Mouse (Mus musculus) liver, embryonic 14.5 days (tissue): ENCODE measurements at regions not wholly inside any gene's neighbourhood (a gene's known extent, or its start where the extent isn't known, plus 50 kb on each side); places are given as distances from the start of the nearest gene placed in this dataset.
"Not testable (repeated sequence)": the region's sequence is repeated elsewhere in the genome, so short reads cannot be mapped to it uniquely, and the experiment has no call there.

ENCODE experiments used
- ATAC-seq: fragments of 200-750 bp; cut with Nextera tagmentation; 2 replicates; pipeline ENCODE4 v1.8.0; 2017; ENCODE audit warnings: moderate number of reproducible peaks, mild to moderate bottlenecking, moderate library complexity; ENCODE audit not compliant: insufficient read depth
- DNase-seq, 3 experiments: peaks; one replicate each; pipeline ENCODE4 v3.0.0-alpha.2; 2012 to 2013; ENCODE audit warnings: low read depth in 3 of 3, low spot score in 3 of 3
- H3K27ac ChIP-seq: fragments of 300-500 bp; sonication (generic); 2 replicates; pipeline ENCODE4 v1.5.1; 2014; ENCODE audit warnings: moderate library complexity, mild to moderate bottlenecking, control low read depth, inconsistent platforms
- H3K27me3 ChIP-seq: fragments of 300-500 bp; sonication (generic); 2 replicates; pipeline ENCODE4 v1.6.1; 2014; ENCODE audit warnings: mild to moderate bottlenecking, low read length, moderate library complexity; ENCODE audit not compliant: control insufficient read depth, insufficient read depth
- H3K36me3 ChIP-seq: fragments of 300-500 bp; sonication (generic); replicated peaks from 2 replicates; pipeline ENCODE4 v1.6.1; 2014; ENCODE audit warnings: low read depth; ENCODE audit not compliant: control insufficient read depth, insufficient read depth
- H3K4me1 ChIP-seq, 2 experiments: fragments of 200-500 bp in 1 of 2; fragments of 300-500 bp in 1 of 2; sonication (generic) in 1 of 2; replicated peaks; 2 replicates each; pipeline ENCODE4 v1.6.1; 2012 to 2014; ENCODE audit warnings: antibody characterized with exemption in 1 of 2, inconsistent platforms in 1 of 2, low read length in 1 of 2; ENCODE audit not compliant: control insufficient read depth in 2 of 2, insufficient read depth in 2 of 2
- H3K4me2 ChIP-seq: fragments of 300-500 bp; sonication (generic); 2 replicates; pipeline ENCODE4 v1.6.1; 2014; ENCODE audit warnings: low read depth, mild to moderate bottlenecking, control low read depth, moderate library complexity
- H3K4me3 ChIP-seq, 2 experiments: fragments of 200-500 bp in 1 of 2; fragments of 300-500 bp in 1 of 2; sonication (generic) in 1 of 2; 2 replicates each; pipeline ENCODE4 v1.5.1; 2012 to 2014; ENCODE audit warnings: low read depth in 2 of 2, low read length in 2 of 2, mild to moderate bottlenecking in 2 of 2, control low read depth in 1 of 2, inconsistent platforms in 1 of 2, moderate library complexity in 1 of 2; ENCODE audit not compliant: insufficient read depth in 1 of 2
- H3K9ac ChIP-seq: fragments of 300-500 bp; sonication (generic); replicated peaks from 2 replicates; pipeline ENCODE4 v1.6.1; 2014; ENCODE audit warnings: mild to moderate bottlenecking, control low read depth, moderate library complexity
- H3K9me3 ChIP-seq: fragments of 300-500 bp; sonication (generic); 2 replicates; pipeline ENCODE4 v1.6.1; 2016; ENCODE audit warnings: low read length, mixed read lengths; ENCODE audit not compliant: control insufficient read depth
- CTCF ChIP-seq: IDR thresholded peaks from 2 replicates; pipeline ENCODE4 v1.5.1; 2016; ENCODE audit warnings: antibody characterized with exemption, low read depth, control low read depth
- EP300 ChIP-seq: IDR thresholded peaks from 2 replicates; pipeline ENCODE4 v1.6.1; 2016; ENCODE audit warnings: antibody characterized with exemption, low read depth
- WGBS: fragments of 180-500 bp; shearing (Covaris S2); extraction: QIAGEN DNeasy Blood & Tissue Kit; methylation state at CpG from one replicate; pipeline ENCODE4 v1.1.7; 2014; ENCODE audit not compliant: insufficient replicate concordance; 5-methylcytosine and 5-hydroxymethylcytosine counted together

- WGBS = 59% methylated on average over 4 of the region's 4 CpGs
Observed at GRCm38 (mm10) chr3:40355103-40355502, 176.0 kb upstream of the Intu start.

GRCm38 (mm10) chr3:40368421-40368820 lies 162.7 kb upstream of the Intu start:
- TF ChIP-seq CTCF (no peak), EP300 (no peak)
- no peaks in the 10 kb centered on the region for H3K27me3 ChIP-seq
- H3K27ac ChIP-seq = no peak overlapping the region
- no peaks in the 10 kb centered on the region for H3K9me3 ChIP-seq
- H3K9ac ChIP-seq = no peak overlapping the region
- H3K4me2 ChIP-seq = no peak overlapping the region
- no peaks in the 10 kb centered on the region for H3K4me1 ChIP-seq
- 60% methylated on average over 4 of the region's 4 CpGs for whole genome bisulfite sequencing
- no peak for ATAC-seq
- H3K4me3 ChIP-seq = no peak overlapping the region
- H3K36me3 ChIP-seq = no peaks in the 10 kb centered on the region
- no peak for DNase-seq

More at GRCm38 (mm10) chr3:40355103-40355502, 176.0 kb upstream of the Intu start:
- Histone ChIP-seq H3K9ac (no peak overlapping the region), H3K4me3 (no peak overlapping the region), H3K9me3 (no peaks in the 10 kb centered on the region), H3K4me1 (no peaks in the 10 kb centered on the region), H3K27ac (no peak overlapping the region), H3K4me2 (no peak overlapping the region), H3K36me3 (no peaks in the 10 kb centered on the region), H3K27me3 (no peaks in the 10 kb centered on the region)
- TF ChIP-seq CTCF = no peak
- no peak for TF ChIP-seq EP300
- ATAC-seq = no peak
- no peak for DNase-seq

- no peak for TF ChIP-seq CTCF
- TF ChIP-seq EP300 = no peak
- ATAC-seq (no peak), DNase-seq (no peak)
- Histone ChIP-seq H3K27ac (no peak overlapping the region), H3K4me2 (no peak overlapping the region), H3K4me3 (no peak overlapping the region), H3K9ac (no peak overlapping the region), H3K9me3 (no peaks in the 10 kb centered on the region), H3K4me1 (no peaks in the 10 kb centered on the region), H3K36me3 (no peaks in the 10 kb centered on the region), H3K27me3 (no peaks in the 10 kb centered on the region)
- 51% methylated on average over 7 of the region's 7 CpGs for WGBS
Observed at GRCm38 (mm10) chr3:40371411-40371810, 159.7 kb upstream of the Intu start.

- not testable (repeated sequence) for H3K9me3 ChIP-seq, H3K4me1 ChIP-seq, H3K27ac ChIP-seq, DNase-seq, H3K36me3 ChIP-seq, H3K4me3 ChIP-seq, ATAC-seq, H3K9ac ChIP-seq, H3K4me2 ChIP-seq, H3K27me3 ChIP-seq
Observed at GRCm38 (mm10) chr3:40376220-40376619, 154.9 kb upstream of the Intu start.

- no peaks in the 10 kb centered on the region for H3K9me3 ChIP-seq
- no peaks in the 10 kb centered on the region for H3K4me1 ChIP-seq
- H3K9ac ChIP-seq = no peak overlapping the region
- TF ChIP-seq CTCF (no peak), EP300 (no peak)
- H3K4me3 ChIP-seq = no peak overlapping the region
- no peak overlapping the region for H3K27ac ChIP-seq
- no peaks in the 10 kb centered on the region for H3K27me3 ChIP-seq
- no peak overlapping the region for H3K4me2 ChIP-seq
- H3K36me3 ChIP-seq = no peaks in the 10 kb centered on the region
- ATAC-seq (no peak), DNase-seq (no peak)
- WGBS = 50% methylated on average over 7 of the region's 7 CpGs
Observed at GRCm38 (mm10) chr3:40377416-40377815, 153.7 kb upstream of the Intu start.

GRCm38 (mm10) chr3:40379063-40379462 lies 152.0 kb upstream of the Intu start:
- WGBS = 70% methylated on average over 2 of the region's 2 CpGs
- Histone ChIP-seq H3K4me1 (no peaks in the 10 kb centered on the region), H3K4me2 (no peak overlapping the region), H3K36me3 (no peaks in the 10 kb centered on the region), H3K9me3 (no peaks in the 10 kb centered on the region), H3K9ac (no peak overlapping the region), H3K4me3 (no peak overlapping the region), H3K27ac (no peak overlapping the region), H3K27me3 (no peaks in the 10 kb centered on the region)
- DNase-seq (no peak), ATAC-seq (no peak)
- TF ChIP-seq CTCF (no peak), EP300 (no peak)
